Mouse (Mus musculus): ENCODE data around the gene Krtap8-1. TPM values are rescaled to one million over a fixed set of nuclear protein-coding genes. Genes with fewer than 3 reads are reported as not detected.

Krtap8-1 gene
- total RNA-seq (2021) = not detected
- long read RNA-seq, experiment 1 = 0 reads
- long read RNA-seq, experiment 2 = 0 reads

- no peak for DNase-seq
- intact Hi-C loops (cut with DNase I) = no loop called here
These were observed at the start of gene Krtap8-1 for GRCm38 (mm10) chr16:89487852-89488251. Gene Krtap8-1 (minus strand): TSS chr16:89487952.

GRCm38 (mm10) chr16:89537349-89537748 lies 49.6 kb upstream of the Krtap8-1 start:
- intact Hi-C loops (cut with DNase I) = no loop called here

GRCm38 (mm10) chr16:89530547-89530946 lies 42.8 kb upstream of the Krtap8-1 start:
- intact Hi-C loops (cut with DNase I) = no loop called here
- no peak for DNase-seq

More at GRCm38 (mm10) chr16:89537349-89537748, 49.6 kb upstream of the Krtap8-1 start:
- no peak for DNase-seq

- intact Hi-C loops (cut with DNase I) = no loop called here
- no peak for DNase-seq
These were observed 42.1 kb upstream of the Krtap8-1 start for GRCm38 (mm10) chr16:89529846-89530245.

GRCm38 (mm10) chr16:89528380-89528779 lies 40.6 kb upstream of the Krtap8-1 start:
- intact Hi-C loops (cut with DNase I) = no loop called here
- no peak for DNase-seq

GRCm38 (mm10) chr16:89520996-89521395 lies 33.2 kb upstream of the Krtap8-1 start:
- no peak for DNase-seq
- intact Hi-C loops (cut with DNase I) = no loop called here

GRCm38 (mm10) chr16:89520555-89520954 lies 32.8 kb upstream of the Krtap8-1 start:
- intact Hi-C loops (cut with DNase I) = no loop called here

GRCm38 (mm10) chr16:89520091-89520490 lies 32.3 kb upstream of the Krtap8-1 start:
- DNase-seq = no peak
- intact Hi-C loops (cut with DNase I) = no loop called here

More at GRCm38 (mm10) chr16:89520555-89520954, 32.8 kb upstream of the Krtap8-1 start:
- no peak for DNase-seq

- intact Hi-C loops (cut with DNase I) = loop anchor here (5.0 kb wide), 1 partner anchor 245 kb away; no protein-coding TSS in a partner anchor
- peak; percentile 39 to 45 for DNase-seq
These were observed 29.9 kb upstream of the Krtap8-1 start for GRCm38 (mm10) chr16:89517635-89518034.

- intact Hi-C loops (cut with DNase I) = no loop called here
These were observed 25.7 kb upstream of the Krtap8-1 start for GRCm38 (mm10) chr16:89513431-89513830.

GRCm38 (mm10) chr16:89508223-89508622 lies 20.5 kb upstream of the Krtap8-1 start, which contains the start of gene Krtap7-1:
Gene Krtap7-1 (minus strand): TSS chr16:89508323.
- intact Hi-C loops (cut with DNase I) = no loop called here
- DNase-seq = no peak

More at GRCm38 (mm10) chr16:89513431-89513830, 25.7 kb upstream of the Krtap8-1 start:
- no peak for DNase-seq

- DNase-seq = peak in 1 of 2 experiments; percentile 2
- intact Hi-C loops (cut with DNase I) = no loop called here
These were observed 15.8 kb upstream of the Krtap8-1 start for GRCm38 (mm10) chr16:89503571-89503970.

GRCm38 (mm10) chr16:89501870-89502269 lies 14.1 kb upstream of the Krtap8-1 start:
- intact Hi-C loops (cut with DNase I) = no loop called here
- DNase-seq = no peak

- DNase-seq = no peak
- intact Hi-C loops (cut with DNase I) = no loop called here
These were observed 9.2 kb upstream of the Krtap8-1 start for GRCm38 (mm10) chr16:89497002-89497401.

- no peak for DNase-seq
- intact Hi-C loops (cut with DNase I) = no loop called here
These were observed 7.8 kb upstream of the Krtap8-1 start for GRCm38 (mm10) chr16:89495394-89496153.

- DNase-seq = no peak
- intact Hi-C loops (cut with DNase I) = no loop called here
These were observed 10.0 kb downstream of the Krtap8-1 start for GRCm38 (mm10) chr16:89477679-89478314.

GRCm38 (mm10) chr16:89461189-89461588 lies 26.6 kb downstream of the Krtap8-1 start:
- intact Hi-C loops (cut with DNase I) = no loop called here
- DNase-seq = no peak
